Mouse (Mus musculus) forebrain, embryonic 12.5 days (tissue): ENCODE measurements around the gene Rbm28. TPM values are rescaled to one million over a fixed set of nuclear protein-coding genes. Genes with fewer than 3 reads are reported as not detected.
A peak's percentile ranks its signal among the peaks of the same experiment; 100 is the strongest.

Experiments used
- ATAC-seq: fragments of 200-750 bp; cut with Nextera tagmentation; 2 replicates; pipeline ENCODE4 v1.8.0; 2017; ENCODE audit warnings: moderate TSS enrichment; ENCODE audit not compliant: low FRiP score
- H3K27ac ChIP-seq: fragments of 300-500 bp; sonication (generic); 2 replicates; pipeline ENCODE4 v1.5.1; 2016; ENCODE audit warnings: mild to moderate bottlenecking
- H3K27me3 ChIP-seq: fragments of 300-500 bp; sonication (generic); 2 replicates; pipeline ENCODE4 v1.6.1; 2016; ENCODE audit warnings: mild to moderate bottlenecking
- H3K36me3 ChIP-seq: fragments of 300-500 bp; sonication (generic); replicated peaks from 2 replicates; pipeline ENCODE4 v1.6.1; 2016; ENCODE audit warnings: mild to moderate bottlenecking
- H3K4me1 ChIP-seq: fragments of 300-500 bp; sonication (generic); 2 replicates; pipeline ENCODE4 v1.6.1; 2016
- H3K4me2 ChIP-seq: fragments of 300-500 bp; sonication (generic); 2 replicates; pipeline ENCODE4 v1.6.1; 2016; ENCODE audit warnings: mild to moderate bottlenecking, moderate library complexity
- H3K4me3 ChIP-seq: fragments of 300-500 bp; sonication (generic); replicated peaks from 2 replicates; pipeline ENCODE4 v1.5.1; 2016; ENCODE audit warnings: mild to moderate bottlenecking
- H3K9ac ChIP-seq: fragments of 300-500 bp; sonication (generic); 2 replicates; pipeline ENCODE4 v1.6.1; 2016; ENCODE audit warnings: mild to moderate bottlenecking
- H3K9me3 ChIP-seq: fragments of 300-500 bp; sonication (generic); 2 replicates; pipeline ENCODE4 v1.6.1; 2016
- WGBS: fragments of 180-500 bp; shearing (Covaris S2); methylation state at CpG from one replicate; pipeline ENCODE4 v1.1.7; 2016; 5-methylcytosine and 5-hydroxymethylcytosine counted together
- polyA plus RNA-seq: library from polyadenylated mRNA; unstranded; fragments of >200 nt; fragmentation: Nextera tagmentation; extraction: Ambion mirVana; gene quantifications from 2 replicates; pipeline ENCODE4 v1.2.1, GENCODE M21; 2016

Rbm28 gene
- polyA plus RNA-seq, 1 experiment from 2014 or later: 62.9 TPM

DNA sequence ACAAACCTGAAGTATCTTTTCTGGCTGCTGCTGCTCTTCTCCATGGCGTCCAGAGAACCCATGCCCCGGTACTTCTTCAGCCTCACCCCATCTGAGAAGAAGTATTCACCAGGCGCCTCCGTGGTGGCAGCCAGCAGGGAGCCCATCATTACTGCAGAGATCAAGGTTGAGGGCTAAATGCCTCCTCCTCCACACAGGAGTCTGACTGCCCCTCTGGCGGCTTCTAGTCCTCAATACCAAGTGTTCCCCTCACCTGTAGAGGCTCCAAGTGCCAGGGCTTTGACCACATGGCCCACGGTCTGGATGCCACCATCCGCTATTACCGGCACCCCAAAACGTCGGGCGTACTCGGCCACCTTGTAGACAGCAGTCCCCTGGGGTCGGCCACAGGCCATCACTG, 38.3 kb upstream of the Rbm28 start:
- Histone ChIP-seq H3K27me3 (peaks cover 17% of the 10 kb centered on the region), H3K36me3 (peaks cover 42% of the 10 kb centered on the region), H3K4me3 (no peak overlapping the region), H3K27ac (no peak overlapping the region), H3K9me3 (no peaks in the 10 kb centered on the region), H3K4me1 (peaks cover 9% of the 10 kb centered on the region), H3K9ac (no peak overlapping the region), H3K4me2 (no peak overlapping the region)
- WGBS: 92% methylated on average over 13 of the region's 13 CpGs
- no peak for ATAC-seq

DNA sequence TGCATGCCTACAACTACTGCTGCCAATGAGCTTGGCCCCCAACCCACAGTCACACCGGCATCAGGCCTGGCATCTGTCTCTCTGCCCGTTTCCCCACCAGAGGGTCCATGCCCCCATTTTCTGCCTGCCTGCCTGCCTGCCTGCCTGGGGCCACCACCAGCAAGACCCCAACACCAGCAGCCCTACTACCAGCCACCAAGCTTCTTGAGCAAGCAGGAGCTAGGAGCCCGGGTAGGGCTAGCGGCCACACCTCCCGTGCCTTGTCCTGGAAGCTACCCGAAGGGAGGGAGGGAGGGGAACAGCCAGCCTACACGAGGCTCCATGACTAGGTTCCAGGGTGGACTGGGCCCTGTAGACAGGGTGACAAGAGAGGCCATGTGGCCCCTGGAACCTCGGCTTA, 37.2 kb upstream of the Rbm28 start:
- H3K4me3 ChIP-seq: no peak overlapping the region
- no peak for ATAC-seq
- H3K4me2 ChIP-seq: no peak overlapping the region
- H3K9me3 ChIP-seq: no peaks in the 10 kb centered on the region
- WGBS: 85% methylated on average over 8 of the region's 8 CpGs
- peaks cover 12% of the 10 kb centered on the region for H3K4me1 ChIP-seq
- peaks cover 27% of the 10 kb centered on the region for H3K27me3 ChIP-seq
- peaks cover 41% of the 10 kb centered on the region for H3K36me3 ChIP-seq
- no peak overlapping the region for H3K27ac ChIP-seq
- H3K9ac ChIP-seq: no peak overlapping the region

DNA sequence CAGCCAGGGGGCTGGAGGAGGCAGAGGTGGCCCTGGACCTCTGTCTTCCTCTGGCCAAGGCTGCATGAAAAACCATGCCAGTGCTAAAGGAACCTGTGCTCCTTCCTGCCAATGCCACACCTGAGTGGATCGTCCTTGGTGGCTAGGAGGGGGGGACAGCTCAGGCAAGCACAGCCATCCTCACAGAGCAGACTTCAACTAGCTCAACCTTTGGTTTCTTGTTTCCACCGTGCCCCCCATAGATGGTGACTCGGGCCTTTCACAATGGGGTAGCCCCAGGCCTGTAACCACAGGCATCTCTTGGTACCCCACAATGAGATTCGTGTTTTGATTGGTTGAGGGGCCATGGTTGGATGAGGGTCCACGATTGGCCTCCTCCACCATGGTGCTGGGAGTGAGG, 36.5 kb upstream of the Rbm28 start:
- no peak for ATAC-seq
- peaks cover 12% of the 10 kb centered on the region for H3K4me1 ChIP-seq
- peaks cover 36% of the 10 kb centered on the region for H3K36me3 ChIP-seq
- no peak overlapping the region for H3K4me2 ChIP-seq
- no peak overlapping the region for H3K9ac ChIP-seq
- H3K27ac ChIP-seq: no peak overlapping the region
- H3K27me3 ChIP-seq: peaks cover 33% of the 10 kb centered on the region
- no peaks in the 10 kb centered on the region for H3K9me3 ChIP-seq
- WGBS: 88% methylated on average over 5 of the region's 5 CpGs
- H3K4me3 ChIP-seq: no peak overlapping the region

DNA sequence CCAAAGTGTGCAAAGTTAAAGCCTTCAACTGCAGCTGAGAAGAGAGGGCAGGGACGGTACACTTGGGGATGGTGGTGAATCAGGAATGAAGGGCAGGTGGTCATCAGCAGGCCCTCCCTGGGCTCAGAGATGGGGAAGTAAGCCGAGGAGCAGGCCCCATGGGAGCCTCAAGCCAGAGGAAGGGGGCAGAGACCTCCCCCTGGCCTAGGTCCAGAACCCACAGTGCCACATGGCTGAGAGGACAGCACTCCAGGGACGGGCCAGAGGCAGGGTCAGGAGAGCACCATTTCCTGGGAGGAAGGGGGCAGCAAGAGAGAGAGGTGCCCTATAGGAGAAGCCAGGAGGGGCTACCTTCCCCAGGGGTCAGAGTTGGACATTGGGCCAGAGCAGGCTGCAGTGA, 35.7 kb upstream of the Rbm28 start:
- Histone ChIP-seq H3K27ac (no peak overlapping the region), H3K9ac (no peak overlapping the region)

DNA sequence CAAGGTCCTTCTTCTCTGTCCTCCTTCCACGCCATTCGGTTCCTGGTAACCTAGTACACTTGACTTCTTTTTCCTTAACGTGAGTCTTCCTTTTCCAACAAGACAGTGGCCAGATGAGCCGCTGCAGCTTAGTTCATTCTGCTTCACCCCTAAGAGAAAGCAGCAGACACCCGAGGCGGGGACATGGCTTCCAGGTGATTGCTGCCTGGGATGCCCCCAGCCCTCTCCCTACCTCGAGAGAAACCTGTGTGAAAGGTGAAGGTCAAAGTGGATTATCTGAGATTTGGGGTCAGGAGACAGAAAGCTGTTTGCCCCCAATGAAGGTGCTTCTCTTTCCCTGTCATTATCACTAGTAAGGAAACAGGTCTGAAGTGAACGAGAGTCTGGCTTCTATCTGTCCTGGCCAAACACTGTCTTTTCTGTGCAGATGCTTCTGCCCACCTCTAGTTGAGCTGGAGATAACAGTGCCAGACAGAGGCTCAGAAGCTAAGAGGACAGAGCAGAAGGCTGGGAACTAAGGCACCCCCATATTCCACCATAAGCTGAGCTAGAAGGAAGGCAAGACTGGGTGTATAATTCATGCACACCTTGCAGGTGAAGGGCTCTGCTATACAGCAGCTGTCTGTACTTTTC, 34.5 kb upstream of the Rbm28 start:
- H3K27me3 ChIP-seq: peaks cover 33% of the 10 kb centered on the region
- 44% methylated on average over 8 of the region's 8 CpGs for WGBS
- peaks cover 25% of the 10 kb centered on the region for H3K36me3 ChIP-seq
- peak overlapping the region; percentile 33; the same call in 1 of the 2 replicates for H3K9ac ChIP-seq
- no peak for ATAC-seq
- H3K9me3 ChIP-seq: no peaks in the 10 kb centered on the region
- no peak overlapping the region for H3K27ac ChIP-seq
- H3K4me3 ChIP-seq: peak overlapping the region; percentile 36
- peak overlapping the region; percentile 59 for H3K4me2 ChIP-seq
- peaks cover 12% of the 10 kb centered on the region for H3K4me1 ChIP-seq

More for the DNA sequence above, 35.7 kb upstream of the Rbm28 start:
- H3K4me3 ChIP-seq: no peak overlapping the region
- peaks cover 32% of the 10 kb centered on the region for H3K36me3 ChIP-seq
- peaks cover 12% of the 10 kb centered on the region for H3K4me1 ChIP-seq
- H3K27me3 ChIP-seq: peaks cover 33% of the 10 kb centered on the region
- 67% methylated on average over 3 of the region's 3 CpGs for WGBS
- no peak for ATAC-seq
- H3K4me2 ChIP-seq: no peak overlapping the region
- H3K9me3 ChIP-seq: no peaks in the 10 kb centered on the region

DNA sequence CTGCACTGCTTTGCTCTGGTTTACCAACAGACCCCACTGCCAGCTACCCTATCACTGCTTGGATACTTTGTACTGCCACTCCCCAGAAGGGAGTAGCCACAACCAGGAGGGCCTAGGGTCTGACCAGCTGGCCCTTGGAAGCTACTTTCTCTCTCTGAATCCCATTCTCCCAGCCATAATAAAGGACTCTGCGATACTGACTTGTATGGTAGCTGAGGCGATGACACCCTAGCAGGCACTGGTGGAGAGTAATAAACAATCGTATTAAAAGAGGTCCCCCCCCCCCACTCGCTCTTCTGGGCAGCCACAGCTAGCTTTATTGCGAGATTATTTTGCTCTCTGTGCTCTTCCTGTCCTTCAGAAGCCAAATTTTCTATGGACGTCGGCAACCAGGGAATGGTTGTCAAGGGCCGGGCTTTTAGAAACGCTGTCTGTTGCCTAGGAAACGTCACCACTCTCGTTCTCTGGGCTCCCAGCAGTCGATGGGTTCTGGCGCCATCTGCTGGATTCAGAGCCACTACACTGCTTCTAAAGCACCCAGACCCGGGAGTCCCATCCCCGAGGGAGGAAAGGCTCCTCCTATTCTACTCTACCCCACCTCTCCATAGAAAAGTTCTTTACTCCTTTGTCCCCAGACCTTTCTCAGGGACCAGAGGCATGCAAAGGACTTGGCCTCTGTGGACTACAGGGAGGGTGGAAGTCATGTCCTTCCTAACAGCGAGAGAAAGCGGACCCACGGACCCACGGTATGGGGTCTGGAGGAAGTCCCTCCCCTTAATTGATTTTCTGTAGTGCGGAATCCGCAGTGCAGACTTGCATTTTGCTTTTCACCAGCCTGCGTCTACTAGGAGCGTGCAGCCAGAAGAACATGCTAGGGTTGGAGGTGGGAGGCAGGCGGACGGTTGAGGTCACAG, 33.8 kb upstream of the Rbm28 start:
- H3K4me3 ChIP-seq: peak overlapping the region; percentile 36
- peaks cover 18% of the 10 kb centered on the region for H3K36me3 ChIP-seq
- 12% methylated on average over 25 of the region's 25 CpGs for WGBS
- peaks cover 36% of the 10 kb centered on the region for H3K27me3 ChIP-seq
- peak overlapping the region; percentile 33; the same call in 1 of the 2 replicates for H3K9ac ChIP-seq
- H3K27ac ChIP-seq: no peak overlapping the region
- no peaks in the 10 kb centered on the region for H3K9me3 ChIP-seq
- ATAC-seq: peak; percentile 89
- peaks cover 12% of the 10 kb centered on the region for H3K4me1 ChIP-seq
- peak overlapping the region; percentile 59 for H3K4me2 ChIP-seq

DNA sequence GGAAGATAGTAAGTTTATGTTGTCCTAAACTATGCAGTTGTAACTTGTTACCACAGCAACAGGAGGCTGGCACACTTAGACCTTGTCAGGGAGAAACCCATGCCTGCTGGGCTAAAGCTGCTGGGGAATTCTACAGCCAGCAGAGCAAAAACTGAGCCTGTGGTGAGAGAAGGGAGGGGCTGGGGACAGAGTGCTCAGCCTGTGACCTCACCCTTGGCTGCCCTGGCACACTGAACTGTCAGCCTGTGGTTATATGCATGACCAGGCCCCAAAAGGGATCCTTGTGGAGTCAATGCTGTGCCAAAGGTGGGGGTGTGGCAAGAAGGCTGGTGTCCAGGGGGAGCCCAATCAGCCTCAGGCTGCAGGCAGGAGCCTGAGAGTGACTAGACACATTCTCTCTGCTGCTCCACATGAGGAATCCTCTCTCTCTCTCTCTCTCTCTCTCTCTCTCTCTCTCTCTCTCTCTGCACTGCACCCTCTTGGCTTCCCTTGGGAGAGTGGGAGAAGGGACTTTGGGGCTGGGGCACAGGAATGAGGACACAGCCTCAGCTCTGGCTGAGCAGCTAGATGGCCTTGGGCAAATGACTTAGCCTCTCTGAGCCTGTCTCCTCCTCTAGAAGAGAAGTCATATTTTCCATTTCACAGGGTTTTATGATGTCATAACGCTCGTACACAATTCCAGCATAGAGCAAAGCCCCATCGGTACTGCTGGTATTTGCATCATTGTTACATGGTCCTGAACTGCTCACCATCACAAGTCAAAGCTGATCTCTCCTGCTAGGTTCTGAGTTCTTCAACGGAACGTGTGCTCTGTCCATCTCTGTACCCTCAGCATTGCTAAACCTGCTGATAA, 31.3 kb upstream of the Rbm28 start:
- H3K4me2 ChIP-seq: no peak overlapping the region
- no peak for ATAC-seq

DNA sequence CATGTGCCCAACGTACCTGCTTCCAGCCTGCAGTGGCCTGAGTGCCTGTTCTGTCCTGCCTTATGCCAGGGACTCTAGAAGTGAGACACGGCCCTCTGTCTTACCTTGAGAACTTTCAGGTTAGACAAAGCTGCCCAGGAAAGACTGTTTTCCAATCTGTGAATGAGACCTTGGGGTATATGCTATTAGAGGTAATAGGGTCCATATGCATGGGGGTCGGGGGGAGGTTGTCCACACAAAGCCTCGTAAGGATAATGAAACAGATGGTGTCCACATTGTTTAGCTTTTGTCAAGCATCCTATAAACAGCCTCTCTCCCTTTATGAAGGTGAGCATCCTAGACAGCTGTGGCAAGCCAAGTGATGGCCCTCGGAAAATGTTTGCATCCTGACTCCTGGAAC, 30.3 kb upstream of the Rbm28 start:
- WGBS: 80% methylated on average over 5 of the region's 5 CpGs

More for the DNA sequence above, 31.3 kb upstream of the Rbm28 start:
- WGBS: 78% methylated on average over 5 of the region's 5 CpGs
- Histone ChIP-seq H3K36me3 (peaks cover 6% of the 10 kb centered on the region; the same call in 1 of the 2 replicates), H3K27me3 (peaks cover 42% of the 10 kb centered on the region), H3K27ac (no peak overlapping the region), H3K4me1 (peaks cover 12% of the 10 kb centered on the region), H3K9me3 (no peaks in the 10 kb centered on the region), H3K4me3 (no peak overlapping the region), H3K9ac (no peak overlapping the region)

DNA sequence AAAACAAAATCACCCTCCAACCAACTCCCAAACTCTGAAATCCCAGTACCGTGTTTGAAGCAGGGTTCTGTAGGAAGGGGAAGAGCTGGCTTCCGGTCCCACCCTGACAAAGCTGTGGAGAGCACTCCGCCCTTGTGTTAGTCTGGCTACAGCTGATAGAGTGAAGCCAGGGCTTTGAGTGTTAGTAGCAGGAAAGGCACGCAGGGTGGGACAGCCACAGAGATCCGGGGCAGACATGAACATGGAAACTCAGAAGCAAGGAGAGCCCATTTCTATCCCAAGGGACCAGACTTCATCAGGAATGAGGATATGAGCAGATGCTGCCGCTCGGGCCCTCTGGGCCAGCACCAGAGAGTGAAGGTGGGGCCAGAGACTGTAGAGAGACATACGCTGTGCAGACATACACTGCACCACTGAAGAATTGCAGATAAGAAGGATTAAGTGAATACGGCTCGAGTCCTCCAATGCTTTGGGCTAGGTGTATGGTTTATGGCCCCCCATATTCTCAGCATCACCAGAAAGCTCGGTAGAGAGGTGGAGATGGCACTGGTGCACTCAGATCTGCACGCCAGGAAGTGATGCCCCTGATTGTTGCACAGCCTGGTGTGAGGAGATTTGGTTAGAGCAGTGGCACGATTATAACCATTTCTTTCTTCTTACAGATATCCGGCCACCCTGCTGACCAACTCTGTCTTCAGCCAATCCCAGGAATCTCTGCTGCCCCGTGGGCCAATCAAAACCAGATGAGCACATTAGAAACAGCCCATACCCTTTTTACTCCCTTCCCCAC, 29.4 kb upstream of the Rbm28 start:
- Histone ChIP-seq H3K27me3 (peaks cover 35% of the 10 kb centered on the region), H3K4me3 (no peak overlapping the region), H3K9ac (no peak overlapping the region), H3K36me3 (no peaks in the 10 kb centered on the region), H3K9me3 (no peaks in the 10 kb centered on the region), H3K27ac (no peak overlapping the region), H3K4me1 (peaks cover 12% of the 10 kb centered on the region), H3K4me2 (no peak overlapping the region)
- no peak for ATAC-seq
- WGBS: 71% methylated on average over 15 of the region's 15 CpGs

More for the DNA sequence above, 30.3 kb upstream of the Rbm28 start:
- Histone ChIP-seq H3K9me3 (no peaks in the 10 kb centered on the region), H3K9ac (no peak overlapping the region), H3K36me3 (no peaks in the 10 kb centered on the region), H3K4me1 (peaks cover 12% of the 10 kb centered on the region), H3K27ac (no peak overlapping the region), H3K4me2 (no peak overlapping the region), H3K4me3 (no peak overlapping the region), H3K27me3 (peaks cover 44% of the 10 kb centered on the region)
- ATAC-seq: no peak

DNA sequence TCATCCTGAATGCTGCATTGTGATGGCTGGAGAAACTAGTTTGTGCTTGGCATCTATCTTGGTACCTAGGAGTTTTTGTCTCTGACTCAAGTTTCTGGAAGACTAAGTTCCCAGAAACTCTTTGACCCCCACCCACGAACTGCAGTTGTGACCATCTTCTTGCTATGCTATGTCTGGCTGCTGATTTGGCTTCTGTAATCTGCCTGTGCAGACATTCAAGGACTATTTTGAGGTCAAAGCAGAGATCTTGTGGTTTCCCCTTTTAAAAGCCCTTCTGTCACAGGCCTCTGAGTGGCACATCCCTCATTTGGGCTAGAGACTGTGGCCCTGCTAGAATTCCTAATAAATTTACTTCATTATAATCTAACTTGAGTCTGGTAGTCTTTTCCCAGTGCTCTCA, 23.1 kb upstream of the Rbm28 start:
- Histone ChIP-seq H3K9ac (no peak overlapping the region), H3K27me3 (peaks cover 13% of the 10 kb centered on the region), H3K4me3 (no peak overlapping the region), H3K27ac (no peak overlapping the region), H3K36me3 (no peaks in the 10 kb centered on the region), H3K4me2 (no peak overlapping the region), H3K4me1 (no peaks in the 10 kb centered on the region), H3K9me3 (no peaks in the 10 kb centered on the region)
- ATAC-seq: no peak
- 70% methylated on average over 1 of the region's 1 CpGs for WGBS

DNA sequence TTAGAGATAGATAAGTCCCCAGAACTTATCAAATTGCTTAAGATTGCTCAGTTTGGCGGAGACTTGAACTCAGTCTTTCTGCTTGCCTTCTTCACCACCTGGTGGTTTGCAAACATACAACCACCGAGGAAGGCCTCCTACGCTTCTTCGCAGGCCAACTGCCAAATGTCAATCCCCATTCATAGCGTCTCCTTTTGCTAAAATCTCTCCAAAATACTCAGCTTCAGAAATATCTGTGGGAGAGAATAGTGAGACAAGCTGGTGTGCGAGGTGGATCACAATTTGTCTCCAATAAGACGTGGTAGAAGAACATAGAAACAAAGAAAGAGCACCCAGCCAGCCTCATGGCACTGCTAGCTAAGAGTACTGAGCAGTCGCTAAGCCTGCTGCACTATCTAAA, 15.0 kb upstream of the Rbm28 start:
- Histone ChIP-seq H3K36me3 (no peaks in the 10 kb centered on the region), H3K27me3 (peaks cover 72% of the 10 kb centered on the region), H3K4me1 (peaks cover 15% of the 10 kb centered on the region), H3K27ac (peak overlapping the region; percentile 83; the same call in 1 of the 2 replicates), H3K4me3 (peak overlapping the region; percentile 63), H3K9me3 (no peaks in the 10 kb centered on the region), H3K9ac (no peak overlapping the region), H3K4me2 (peak overlapping the region; percentile 90)
- WGBS: 48% methylated on average over 8 of the region's 8 CpGs
- ATAC-seq: no peak
